Mouse (Mus musculus) skeletal muscle tissue, adult 2 months (tissue): ENCODE measurements at regions not wholly inside any gene's neighbourhood (a gene's known extent, or its start where the extent isn't known, plus 50 kb on each side); places are given as distances from the start of the nearest gene placed in this dataset.

Source experiments
- DNase-seq: peaks from one replicate; pipeline ENCODE4 v3.0.0-alpha.2; 2012; ENCODE audit warnings: low read depth, low spot score

- peak; percentile 5 for DNase-seq
Observed at GRCm38 (mm10) chr13:90642206-90642823, 262.8 kb downstream of the Atp6ap1l start.
